Mouse (Mus musculus) stomach, postnatal 0 days (tissue): ENCODE measurements around the gene Gm853. TPM values are rescaled to one million over a fixed set of nuclear protein-coding genes. Genes with fewer than 3 reads are reported as not detected.
A peak's percentile ranks its signal among the peaks of the same experiment; 100 is the strongest.

Experiments used
- ATAC-seq: fragments of 200-750 bp; cut with Nextera tagmentation; 2 replicates; pipeline ENCODE4 v1.8.0; 2017; ENCODE audit not compliant: low FRiP score, low TSS enrichment
- DNase-seq: peaks from one replicate; pipeline ENCODE4 v3.0.0-alpha.2; 2016; ENCODE audit warnings: low spot score
- H3K27ac ChIP-seq: fragments of 300-500 bp; sonication (generic); replicated peaks from 2 replicates; pipeline ENCODE4 v1.5.1; 2014; ENCODE audit warnings: mild to moderate bottlenecking, control low read depth
- H3K27me3 ChIP-seq: fragments of 300-500 bp; sonication (generic); 2 replicates; pipeline ENCODE4 v1.6.1; 2014; ENCODE audit warnings: low read length; ENCODE audit not compliant: control insufficient read depth, insufficient read depth
- H3K36me3 ChIP-seq: fragments of 300-500 bp; sonication (generic); 2 replicates; pipeline ENCODE4 v1.6.1; 2014; ENCODE audit warnings: low read length, mixed read lengths; ENCODE audit not compliant: control insufficient read depth, insufficient read depth
- H3K4me1 ChIP-seq: fragments of 300-500 bp; sonication (generic); replicated peaks from 2 replicates; pipeline ENCODE4 v1.6.1; 2014; ENCODE audit warnings: antibody characterized with exemption; ENCODE audit not compliant: control insufficient read depth, insufficient read depth
- H3K4me2 ChIP-seq: fragments of 300-500 bp; sonication (generic); replicated peaks from 2 replicates; pipeline ENCODE4 v1.6.1; 2014; ENCODE audit warnings: low read depth, mild to moderate bottlenecking, control low read depth, moderate library complexity
- H3K4me3 ChIP-seq: fragments of 300-500 bp; sonication (generic); 2 replicates; pipeline ENCODE4 v1.5.1; 2014; ENCODE audit warnings: low read depth, low read length, control low read depth
- H3K9ac ChIP-seq: fragments of 300-500 bp; sonication (generic); 2 replicates; pipeline ENCODE4 v1.6.1; 2014; ENCODE audit warnings: mild to moderate bottlenecking, low read length, control low read depth, mixed read lengths
- H3K9me3 ChIP-seq: fragments of 300-500 bp; sonication (generic); 2 replicates; pipeline ENCODE4 v1.6.1; 2016; ENCODE audit warnings: low read length; ENCODE audit not compliant: control insufficient read depth
- CTCF ChIP-seq: IDR thresholded peaks from 2 replicates; pipeline ENCODE4 v1.5.1; 2016; ENCODE audit warnings: antibody characterized with exemption, low read depth, mild to moderate bottlenecking, moderate library complexity
- EP300 ChIP-seq: optimal IDR thresholded peaks from 2 replicates; pipeline ENCODE3; 2016; ENCODE audit warnings: antibody characterized with exemption
- WGBS: fragments of 180-500 bp; shearing (Covaris S2); extraction: QIAGEN DNeasy Blood & Tissue Kit; methylation state at CpG from one replicate; pipeline ENCODE4 v1.1.7; 2014; 5-methylcytosine and 5-hydroxymethylcytosine counted together
- polyA plus RNA-seq: library from polyadenylated mRNA; unstranded; fragments of >200 nt; fragmentation: Nextera tagmentation; extraction: Ambion mirVana; gene quantifications from 2 replicates; pipeline ENCODE4 v1.2.1, GENCODE M21; 2015

Gm853 gene
- polyA plus RNA-seq, 1 experiment from 2014 or later, result not detected

GRCm38 (mm10) chr4:130264698-130265349, 42.6 kb upstream of the Gm853 start:
- TF ChIP-seq EP300 (no peak), CTCF (peak; percentile 80)
- 28% methylated on average over 24 of the region's 24 CpGs for WGBS
- peak; percentile 78 for DNase-seq
- ATAC-seq, result peak; percentile 11; the same call in 1 of the 2 replicates
- no peaks in the 10 kb centered on the region for H3K27me3 ChIP-seq
- H3K9me3 ChIP-seq, result no peaks in the 10 kb centered on the region
- H3K36me3 ChIP-seq, result no peaks in the 10 kb centered on the region; the same call in 1 of the 2 replicates
- H3K4me2 ChIP-seq, result no peak overlapping the region
- H3K4me3 ChIP-seq, result no peak overlapping the region
- H3K9ac ChIP-seq, result no peak overlapping the region
- H3K27ac ChIP-seq, result no peak overlapping the region
- no peaks in the 10 kb centered on the region for H3K4me1 ChIP-seq

GRCm38 (mm10) chr4:130264131-130264530, 41.9 kb upstream of the Gm853 start:
- DNase-seq (no peak), ATAC-seq (no peak)
- Histone ChIP-seq H3K36me3 (no peaks in the 10 kb centered on the region; the same call in 1 of the 2 replicates), H3K4me2 (no peak overlapping the region), H3K4me3 (no peak overlapping the region), H3K27me3 (no peaks in the 10 kb centered on the region), H3K4me1 (no peaks in the 10 kb centered on the region), H3K9ac (no peak overlapping the region), H3K9me3 (no peaks in the 10 kb centered on the region), H3K27ac (no peak overlapping the region)
- 61% methylated on average over 10 of the region's 11 CpGs for WGBS
- TF ChIP-seq CTCF (no peak), EP300 (no peak)

GRCm38 (mm10) chr4:130260406-130260805, 38.2 kb upstream of the Gm853 start:
- DNase-seq (no peak), ATAC-seq (no peak)
- no peak overlapping the region for H3K9ac ChIP-seq
- no peak overlapping the region for H3K4me3 ChIP-seq
- no peak overlapping the region for H3K27ac ChIP-seq
- H3K4me1 ChIP-seq, result no peaks in the 10 kb centered on the region
- no peak overlapping the region for H3K4me2 ChIP-seq
- no peaks in the 10 kb centered on the region for H3K9me3 ChIP-seq
- 29% methylated on average over 5 of the region's 5 CpGs for WGBS
- no peaks in the 10 kb centered on the region for H3K27me3 ChIP-seq
- no peaks in the 10 kb centered on the region; the same call in 1 of the 2 replicates for H3K36me3 ChIP-seq
- TF ChIP-seq CTCF, result peak; percentile 62
- TF ChIP-seq EP300, result no peak

- DNase-seq, result peak; percentile 65
- Histone ChIP-seq H3K9me3 (no peaks in the 10 kb centered on the region), H3K9ac (no peak overlapping the region), H3K4me3 (no peak overlapping the region), H3K27ac (no peak overlapping the region), H3K4me2 (no peak overlapping the region), H3K4me1 (no peaks in the 10 kb centered on the region), H3K36me3 (no peaks in the 10 kb centered on the region), H3K27me3 (no peaks in the 10 kb centered on the region)
- TF ChIP-seq EP300 (no peak), CTCF (no peak)
- 59% methylated on average over 8 of the region's 8 CpGs for WGBS
- peak; percentile 66 for ATAC-seq
These were observed 30.4 kb upstream of the Gm853 start for GRCm38 (mm10) chr4:130252441-130253157.

GRCm38 (mm10) chr4:130251763-130252162, 29.6 kb upstream of the Gm853 start:
- ATAC-seq (no peak; the same call in 1 of the 2 replicates), DNase-seq (peak; percentile 23)
- WGBS, result 53% methylated on average over 3 of the region's 3 CpGs
- Histone ChIP-seq H3K4me2 (no peak overlapping the region), H3K4me1 (no peaks in the 10 kb centered on the region), H3K4me3 (no peak overlapping the region), H3K36me3 (no peaks in the 10 kb centered on the region), H3K9me3 (no peaks in the 10 kb centered on the region), H3K27ac (no peak overlapping the region), H3K9ac (no peak overlapping the region), H3K27me3 (no peaks in the 10 kb centered on the region)
- TF ChIP-seq CTCF (no peak), EP300 (no peak)

- WGBS, result 34% methylated on average over 7 of the region's 7 CpGs
- TF ChIP-seq EP300 (no peak), CTCF (no peak)
- Histone ChIP-seq H3K4me2 (no peak overlapping the region), H3K4me3 (no peak overlapping the region), H3K27me3 (no peaks in the 10 kb centered on the region), H3K9ac (no peak overlapping the region), H3K4me1 (no peaks in the 10 kb centered on the region), H3K27ac (no peak overlapping the region), H3K9me3 (no peaks in the 10 kb centered on the region), H3K36me3 (no peaks in the 10 kb centered on the region)
- peak; percentile 25; the same call in 1 of the 2 replicates for ATAC-seq
- DNase-seq, result peak; percentile 25
These were observed 29.0 kb upstream of the Gm853 start for GRCm38 (mm10) chr4:130251172-130251705.
